Mouse (Mus musculus) bone marrow, adult 2 months (tissue): Measurements from ENCODE around the gene Pfdn2.

Experiments used
- CTCF ChIP-seq: fragments of 200-500 bp; IDR thresholded peaks from 2 replicates; pipeline ENCODE4 v1.5.1; 2011; ENCODE audit warnings: low read length, control low read depth; ENCODE audit not compliant: control insufficient read depth, insufficient read depth
- POLR2A ChIP-seq: fragments of 200-500 bp; IDR thresholded peaks from 2 replicates; pipeline ENCODE4 v1.6.1; 2011; ENCODE audit warnings: low read depth, mild to moderate bottlenecking, control low read depth, low read length, borderline replicate concordance; ENCODE audit not compliant: control insufficient read depth

GRCm38 (mm10) chr1:171348665-171349064 lies 3.2 kb downstream of the Pfdn2 start:
- TF ChIP-seq CTCF = no peak
- TF ChIP-seq POLR2A = no peak
